Mouse (Mus musculus) ES-Bruce4 (cell line): ENCODE results near the gene Gngt2. TPM values are rescaled to one million over a fixed set of nuclear protein-coding genes. Genes with fewer than 3 reads are reported as not detected.

Source experiments
- H3K27ac ChIP-seq: 2 replicates; pipeline ENCODE4 v1.5.1; 2012; ENCODE audit warnings: low read length, inconsistent platforms; ENCODE audit not compliant: insufficient read depth
- H3K27me3 ChIP-seq: 2 replicates; pipeline ENCODE4 v1.6.1; 2012; ENCODE audit warnings: mild to moderate bottlenecking, low read length, inconsistent platforms; ENCODE audit not compliant: control insufficient read depth, poor library complexity, insufficient read depth, severe bottlenecking
- H3K36me3 ChIP-seq: 2 replicates; pipeline ENCODE4 v1.6.1; 2012; ENCODE audit warnings: inconsistent platforms, mild to moderate bottlenecking, low read length, moderate library complexity; ENCODE audit not compliant: control insufficient read depth, poor library complexity, insufficient read depth, severe bottlenecking
- H3K4me1 ChIP-seq: one replicate; pipeline ENCODE4 v1.8.1; 2011; ENCODE audit warnings: low read length; ENCODE audit not compliant: control insufficient read depth, insufficient read depth
- H3K4me3 ChIP-seq: 2 replicates; pipeline ENCODE4 v1.5.1; 2011; ENCODE audit warnings: low read depth, mild to moderate bottlenecking, low read length
- H3K9ac ChIP-seq: 2 replicates; pipeline ENCODE4 v1.6.1; 2012; ENCODE audit warnings: low read depth, mild to moderate bottlenecking, inconsistent platforms; ENCODE audit not compliant: poor library complexity, severe bottlenecking
- H3K9me3 ChIP-seq: replicated peaks from 2 replicates; pipeline ENCODE4 v1.6.1; 2012; ENCODE audit warnings: mild to moderate bottlenecking, low read length, inconsistent platforms; ENCODE audit not compliant: control insufficient read depth, poor library complexity, insufficient read depth, severe bottlenecking
- CTCF ChIP-seq: IDR thresholded peaks from one replicate; pipeline ENCODE4 v1.8.1; 2011; ENCODE audit warnings: low read depth, low read length
- EP300 ChIP-seq: IDR thresholded peaks from 2 replicates; pipeline ENCODE4 v1.6.1; 2011; ENCODE audit warnings: low read depth, low read length; ENCODE audit not compliant: insufficient read depth
- POLR2A ChIP-seq: IDR thresholded peaks from one replicate; pipeline ENCODE4 v1.8.1; 2011; ENCODE audit warnings: low read length; ENCODE audit not compliant: insufficient read depth
- polyA plus RNA-seq: library from polyadenylated mRNA; stranded (reverse); fragments of >200 nt; gene quantifications from 2 replicates; pipeline ENCODE4 v1.2.4, GENCODE M21; 2011; ENCODE audit warnings: low read depth; ENCODE audit not compliant: missing spikeins, insufficient read depth, insufficient read length

The Gngt2 gene
- polyA plus RNA-seq, 1 experiment: 7.9 TPM

DNA sequence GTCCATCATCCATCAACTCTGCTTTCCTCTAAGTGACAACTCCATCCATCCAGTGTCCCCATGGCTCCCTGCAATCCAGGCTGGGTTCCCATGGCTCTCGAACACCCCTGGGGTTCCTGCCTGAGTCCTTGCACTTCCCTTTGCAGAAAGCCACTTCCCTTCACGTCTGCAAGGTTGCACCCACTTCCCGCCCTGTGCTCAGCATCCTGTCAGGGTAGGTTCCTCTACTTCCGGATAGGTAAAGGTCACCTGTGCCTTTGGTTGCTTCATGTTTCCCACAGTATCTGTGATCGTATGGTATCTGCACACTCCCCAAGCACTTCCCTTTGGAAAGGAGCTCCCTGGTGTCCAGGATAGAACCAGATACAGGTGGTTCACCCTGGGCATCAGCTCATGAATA lies 32.0 kb upstream of the Gngt2 start:
- Histone ChIP-seq H3K9me3 (0 out of 2 replicates have a peak, but pooled peaks cover 8% of the 10 kb centered on the region), H3K4me1 (peaks cover 9% of the 10 kb centered on the region), H3K4me3 (no peak overlapping the region), H3K36me3 (no peaks in the 10 kb centered on the region), H3K27me3 (no peaks in the 10 kb centered on the region), H3K9ac (no peak overlapping the region), H3K27ac (no peak overlapping the region)
- TF ChIP-seq CTCF (no peak), POLR2A (no peak), EP300 (no peak)

DNA sequence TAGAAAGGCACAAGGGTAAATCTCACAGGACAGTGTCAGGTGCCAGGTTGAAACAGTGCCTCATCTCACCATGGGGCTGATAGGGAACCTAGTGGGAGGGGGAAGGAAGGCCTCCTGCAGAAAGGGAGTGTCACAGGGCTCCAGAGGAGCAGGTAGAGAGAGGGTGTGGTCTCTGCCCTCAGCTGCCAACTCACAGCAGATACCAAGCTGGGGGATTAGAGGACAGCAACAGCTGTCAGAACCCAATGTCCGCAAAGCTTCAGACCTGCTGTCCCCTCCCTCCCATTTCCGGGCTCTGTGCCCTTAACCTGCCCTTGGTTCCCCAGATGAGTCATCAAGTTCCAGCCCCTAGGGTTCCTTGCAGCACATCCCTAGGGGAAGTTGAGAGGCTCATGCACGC lies 31.5 kb upstream of the Gngt2 start:
- Histone ChIP-seq H3K27ac (peak overlapping the region; percentile 35), H3K36me3 (no peaks in the 10 kb centered on the region), H3K4me3 (no peak overlapping the region), H3K27me3 (no peaks in the 10 kb centered on the region), H3K4me1 (peaks cover 9% of the 10 kb centered on the region), H3K9ac (no peak overlapping the region), H3K9me3 (0 out of 2 replicates have a peak, but pooled peaks cover 8% of the 10 kb centered on the region)
- TF ChIP-seq CTCF (no peak), EP300 (peak; percentile 92), POLR2A (no peak)

DNA sequence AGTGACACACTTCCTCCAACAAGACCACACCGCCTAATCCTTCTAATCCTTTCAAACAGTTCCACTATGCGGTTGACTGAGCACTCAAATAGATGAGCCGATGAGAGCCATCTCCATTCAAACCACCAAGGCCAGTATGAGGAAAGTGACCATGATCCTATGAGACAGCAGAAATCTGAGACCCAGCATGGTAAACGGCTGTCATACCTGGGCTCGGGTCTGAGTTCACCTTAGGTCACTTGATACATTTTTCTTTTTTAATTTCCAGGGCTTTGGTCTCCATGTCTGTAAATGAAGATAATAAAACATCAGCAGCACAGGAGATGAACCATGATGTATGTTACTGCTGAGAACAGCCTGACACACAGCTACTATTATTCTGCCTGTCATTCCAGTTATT lies 29.1 kb upstream of the Gngt2 start:
- no peaks in the 10 kb centered on the region for H3K27me3 ChIP-seq
- H3K9ac ChIP-seq: no peak overlapping the region
- 0 out of 2 replicates have a peak, but pooled peaks cover 8% of the 10 kb centered on the region for H3K9me3 ChIP-seq
- H3K36me3 ChIP-seq: no peaks in the 10 kb centered on the region
- no peak overlapping the region for H3K4me3 ChIP-seq
- H3K4me1 ChIP-seq: peaks cover 11% of the 10 kb centered on the region
- H3K27ac ChIP-seq: no peak overlapping the region
- TF ChIP-seq EP300: no peak
- TF ChIP-seq CTCF: no peak
- no peak for TF ChIP-seq POLR2A

DNA sequence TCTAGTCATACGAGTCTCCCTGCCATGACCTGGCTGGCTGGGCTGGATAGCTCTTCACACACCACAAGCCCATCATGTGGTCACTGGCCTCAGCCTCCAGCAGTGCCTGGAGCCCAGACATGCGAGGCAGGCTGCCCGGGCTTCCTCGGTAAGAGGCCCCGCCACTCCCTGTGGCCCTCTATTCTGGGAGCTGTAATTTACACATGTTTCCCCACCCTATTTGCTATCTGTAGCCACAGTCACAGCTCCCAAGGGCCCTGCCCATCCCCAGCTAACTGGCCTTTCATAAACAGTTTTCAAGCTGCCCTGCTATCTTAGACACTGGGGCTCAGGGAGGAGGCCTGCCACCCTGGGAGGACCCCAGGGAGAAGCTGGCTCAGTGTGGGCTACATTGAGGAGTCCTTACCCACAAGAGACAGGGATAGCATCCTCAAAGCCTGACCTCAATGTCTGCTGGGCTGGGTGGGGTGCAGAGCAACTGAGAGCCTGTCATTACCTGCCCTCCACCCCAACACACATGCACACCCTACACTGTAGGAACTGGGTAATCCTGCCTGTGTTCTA lies 28.5 kb upstream of the Gngt2 start:
- H3K9ac ChIP-seq: no peak overlapping the region
- H3K4me3 ChIP-seq: no peak overlapping the region
- no peaks in the 10 kb centered on the region for H3K27me3 ChIP-seq
- 0 out of 2 replicates have a peak, but pooled peaks cover 8% of the 10 kb centered on the region for H3K9me3 ChIP-seq
- no peaks in the 10 kb centered on the region for H3K36me3 ChIP-seq
- no peak for TF ChIP-seq POLR2A
- TF ChIP-seq EP300: no peak
- TF ChIP-seq CTCF: no peak
- peaks cover 11% of the 10 kb centered on the region for H3K4me1 ChIP-seq
- no peak overlapping the region for H3K27ac ChIP-seq

DNA sequence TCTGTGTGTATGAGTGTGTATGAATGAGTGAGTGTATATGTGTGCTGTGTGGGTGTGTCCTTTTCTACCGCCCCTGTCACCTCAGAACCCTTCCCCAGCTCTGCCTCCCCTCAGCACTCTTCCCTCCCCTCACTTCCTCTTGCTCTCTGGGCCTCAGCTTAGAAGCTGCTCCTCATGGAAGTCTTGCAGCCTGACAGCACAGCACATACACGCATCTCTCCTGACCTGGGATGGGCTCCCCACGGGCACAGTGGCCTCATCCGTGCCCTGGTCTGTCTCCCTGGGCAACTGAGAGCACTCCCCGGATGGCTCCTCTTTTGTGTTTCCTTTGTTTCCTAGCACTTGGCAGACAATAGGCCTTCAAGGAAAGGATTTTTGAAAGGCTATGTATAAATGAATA lies 27.4 kb upstream of the Gngt2 start:
- Histone ChIP-seq H3K27ac (no peak overlapping the region), H3K27me3 (no peaks in the 10 kb centered on the region), H3K36me3 (no peaks in the 10 kb centered on the region), H3K9me3 (no peaks in the 10 kb centered on the region), H3K4me3 (no peak overlapping the region), H3K9ac (no peak overlapping the region), H3K4me1 (peaks cover 11% of the 10 kb centered on the region)
- TF ChIP-seq EP300 (no peak), CTCF (no peak), POLR2A (no peak)

DNA sequence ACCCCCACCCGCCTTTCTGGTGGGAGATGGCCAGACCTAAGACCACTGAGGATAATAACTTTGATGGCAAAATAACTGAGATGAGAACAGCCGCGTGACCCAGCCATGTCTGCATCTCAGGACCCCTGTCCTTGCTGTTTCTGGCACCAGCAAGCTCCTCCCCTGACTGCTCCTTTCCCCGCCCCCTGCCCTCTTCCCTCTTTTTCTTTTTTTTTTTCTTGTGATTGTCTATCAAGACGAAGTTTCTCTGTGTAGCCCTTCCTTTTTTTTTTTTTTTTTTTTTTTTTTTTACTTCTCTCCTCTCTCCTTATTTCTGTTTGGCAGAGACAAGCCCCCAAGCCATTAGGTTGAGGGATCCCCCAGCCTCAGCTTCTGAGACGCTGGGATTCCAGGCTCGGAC lies 26.2 kb upstream of the Gngt2 start:
- Histone ChIP-seq H3K27me3 (no peaks in the 10 kb centered on the region), H3K4me3 (peak overlapping the region; percentile 34; the same call in 1 of the 2 replicates), H3K9ac (peak overlapping the region; percentile 51), H3K27ac (no peak overlapping the region), H3K4me1 (peaks cover 4% of the 10 kb centered on the region), H3K36me3 (no peaks in the 10 kb centered on the region), H3K9me3 (no peaks in the 10 kb centered on the region)
- no peak for TF ChIP-seq POLR2A
- TF ChIP-seq CTCF: no peak
- TF ChIP-seq EP300: no peak
